Mouse (Mus musculus): Measurements from ENCODE around the gene Rab5c. TPM values are rescaled to one million over a fixed set of nuclear protein-coding genes. Genes with fewer than 3 reads are reported as not detected.

Rab5c gene
- polyA plus RNA-seq, 1 experiment from 2014 or later: 24.4 TPM

- no peak overlapping the region for H3K4me3 ChIP-seq
- WGBS: 90% methylated on average over 9 of the region's 9 CpGs
- no peak for ATAC-seq (ENCODE audit: borderline replicate concordance, extremely low read depth, low FRiP score, low TSS enrichment)
- no peaks in the 10 kb centered on the region for H3K27me3 ChIP-seq
- no peak overlapping the region for H3K27ac ChIP-seq
- peaks cover 54% of the 10 kb centered on the region for H3K36me3 ChIP-seq
- no peak overlapping the region for H3K9ac ChIP-seq
- H3K4me2 ChIP-seq: no peak overlapping the region
- peaks cover 30% of the 10 kb centered on the region for H3K4me1 ChIP-seq
- H3K9me3 ChIP-seq: no peaks in the 10 kb centered on the region
Measured at GRCm38 (mm10) chr11:100709201-100709810, 28.7 kb downstream of the Rab5c start.

DNA sequence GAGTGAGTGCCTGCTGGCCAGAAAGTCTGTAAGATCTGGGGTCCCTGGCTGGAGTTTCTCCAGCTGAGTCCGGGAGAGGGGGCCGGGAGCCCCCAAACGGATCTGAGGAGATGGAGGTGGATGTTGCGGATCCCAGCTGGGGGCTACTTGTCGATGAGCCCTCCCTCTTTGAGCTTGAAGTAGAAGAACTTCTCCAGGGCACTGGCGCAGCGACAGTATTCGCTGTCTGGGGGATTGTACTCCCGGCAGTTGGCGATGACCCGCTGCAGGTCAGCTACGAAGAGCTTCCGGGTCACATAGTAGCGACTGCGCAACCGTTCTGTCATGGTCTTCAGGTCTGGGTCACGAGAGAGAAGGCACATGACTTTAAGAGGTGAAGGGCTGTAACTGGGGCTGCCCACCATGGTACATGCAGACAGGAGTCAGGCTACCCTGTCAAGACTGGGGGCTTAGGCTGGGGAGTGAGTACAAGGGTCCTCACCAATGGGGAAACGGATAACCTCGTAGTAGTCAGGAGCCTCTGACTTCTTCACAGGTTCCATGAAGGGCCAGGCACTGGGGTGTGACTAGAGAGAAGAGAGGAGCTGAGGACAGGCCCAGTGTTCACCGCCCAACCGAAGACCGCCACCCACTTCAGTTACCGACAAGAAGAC, 32.8 kb downstream of the Rab5c start:
- Histone ChIP-seq H3K4me3 (no peak overlapping the region), H3K36me3 (peaks cover 54% of the 10 kb centered on the region), H3K4me2 (no peak overlapping the region), H3K4me1 (peaks cover 17% of the 10 kb centered on the region), H3K9ac (no peak overlapping the region), H3K27ac (no peak overlapping the region), H3K27me3 (no peaks in the 10 kb centered on the region), H3K9me3 (no peaks in the 10 kb centered on the region)
- WGBS: 89% methylated on average over 23 of the region's 23 CpGs
- no peak for ATAC-seq (ENCODE audit: borderline replicate concordance, extremely low read depth, low FRiP score, low TSS enrichment)

DNA sequence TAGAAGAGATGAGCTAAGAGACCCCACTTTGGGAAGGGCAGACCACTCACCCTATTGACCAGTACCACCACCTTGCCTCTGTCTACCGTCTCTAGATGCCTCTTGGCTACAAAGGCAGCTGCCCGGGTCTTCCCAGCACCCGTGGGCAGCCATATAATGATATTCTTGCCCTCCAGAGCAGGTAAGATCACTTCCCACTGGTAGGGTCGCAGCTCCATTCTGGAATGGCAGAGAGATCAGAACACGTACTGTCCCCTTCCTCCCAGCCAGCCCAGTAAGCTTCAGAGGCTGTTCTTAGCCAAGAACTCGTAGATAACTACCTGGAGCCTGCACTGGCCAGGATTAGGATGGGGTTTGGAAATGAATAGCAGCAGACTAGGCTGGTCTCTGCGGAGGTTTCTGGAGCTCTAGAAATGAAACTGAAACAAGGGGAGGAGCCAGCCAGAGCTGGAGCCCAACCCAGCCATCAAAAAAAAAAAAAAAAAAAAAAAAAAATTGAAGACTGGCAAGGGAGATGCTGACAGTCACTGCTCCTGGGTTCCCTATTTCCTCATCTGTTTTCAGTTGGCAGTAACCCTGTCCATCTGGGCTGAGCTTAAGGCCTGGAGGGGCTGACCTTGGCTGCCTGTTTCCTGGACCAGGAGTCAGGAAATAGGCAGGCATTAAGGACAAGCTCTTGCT, 34.0 kb downstream of the Rab5c start, which contains the start of gene Dhx58:
TSS of gene Dhx58 (minus strand) at position 421 of the 681 bp plus-strand sequence.
- Histone ChIP-seq H3K4me1 (peaks cover 17% of the 10 kb centered on the region), H3K9ac (no peak within 1 kb of the TSS), H3K4me2 (0 out of 2 replicates have a peak within 1 kb of the TSS, but pooled peaks have one; percentile 40), H3K27ac (no peak within 1 kb of the TSS), H3K27me3 (no peaks in the 10 kb centered on the region), H3K36me3 (peaks cover 42% of the 10 kb centered on the region), H3K9me3 (no peaks in the 10 kb centered on the region), H3K4me3 (no peak within 1 kb of the TSS)
- ATAC-seq (ENCODE audit: borderline replicate concordance, extremely low read depth, low FRiP score, low TSS enrichment): no peak
- WGBS: 59% methylated on average over 7 of the region's 7 CpGs

- no peak overlapping the region for H3K4me2 ChIP-seq
- H3K27me3 ChIP-seq: no peaks in the 10 kb centered on the region
- no peak overlapping the region for H3K9ac ChIP-seq
- no peaks in the 10 kb centered on the region for H3K9me3 ChIP-seq
- H3K4me1 ChIP-seq: peaks cover 17% of the 10 kb centered on the region
- H3K4me3 ChIP-seq: no peak overlapping the region
- H3K27ac ChIP-seq: no peak overlapping the region
- ATAC-seq (ENCODE audit: borderline replicate concordance, extremely low read depth, low FRiP score, low TSS enrichment): no peak
- WGBS: 55% methylated on average over 11 of the region's 11 CpGs
- peaks cover 36% of the 10 kb centered on the region for H3K36me3 ChIP-seq
Measured at GRCm38 (mm10) chr11:100703366-100703765, 34.6 kb downstream of the Rab5c start.

DNA sequence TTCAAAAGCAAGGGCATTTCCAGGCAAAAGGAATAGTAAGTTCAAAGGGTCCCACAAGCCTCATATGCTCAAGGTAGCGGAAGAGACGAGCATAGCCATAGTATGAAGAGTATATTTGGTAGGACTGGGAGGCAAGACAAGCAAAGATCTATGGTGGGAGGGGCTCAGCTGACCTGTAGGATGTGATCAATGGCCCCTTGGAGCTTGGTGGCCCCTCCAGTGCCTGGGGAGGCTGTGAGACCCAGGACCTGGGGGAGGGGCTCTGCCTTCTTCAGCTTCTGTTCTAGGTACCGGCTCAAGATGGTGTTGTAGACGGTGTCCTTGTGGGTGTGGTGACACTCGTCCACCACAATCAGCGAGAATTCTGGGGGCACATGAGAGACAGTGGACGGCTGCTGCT, 35.1 kb downstream of the Rab5c start:
- Histone ChIP-seq H3K4me3 (no peak overlapping the region), H3K36me3 (peaks cover 31% of the 10 kb centered on the region), H3K27ac (no peak overlapping the region), H3K9ac (no peak overlapping the region), H3K9me3 (no peaks in the 10 kb centered on the region), H3K4me2 (peak overlapping the region; percentile 40), H3K27me3 (no peaks in the 10 kb centered on the region), H3K4me1 (peaks cover 17% of the 10 kb centered on the region)
- WGBS: 44% methylated on average over 7 of the region's 7 CpGs
- ATAC-seq (ENCODE audit: borderline replicate concordance, extremely low read depth, low FRiP score, low TSS enrichment): no peak

- peak overlapping the region; percentile 40 for H3K4me2 ChIP-seq
- ATAC-seq (ENCODE audit: borderline replicate concordance, extremely low read depth, low FRiP score, low TSS enrichment): 0 out of 2 replicates have a peak, but pooled peaks have one; percentile 32
- H3K27ac ChIP-seq: no peak overlapping the region
- no peak overlapping the region for H3K4me3 ChIP-seq
- H3K4me1 ChIP-seq: peaks cover 17% of the 10 kb centered on the region
- no peaks in the 10 kb centered on the region for H3K27me3 ChIP-seq
- H3K9me3 ChIP-seq: no peaks in the 10 kb centered on the region
- WGBS: 37% methylated on average over 19 of the region's 19 CpGs
- peaks cover 26% of the 10 kb centered on the region for H3K36me3 ChIP-seq
- no peak overlapping the region for H3K9ac ChIP-seq
Measured at GRCm38 (mm10) chr11:100702081-100702851, 35.7 kb downstream of the Rab5c start.

DNA sequence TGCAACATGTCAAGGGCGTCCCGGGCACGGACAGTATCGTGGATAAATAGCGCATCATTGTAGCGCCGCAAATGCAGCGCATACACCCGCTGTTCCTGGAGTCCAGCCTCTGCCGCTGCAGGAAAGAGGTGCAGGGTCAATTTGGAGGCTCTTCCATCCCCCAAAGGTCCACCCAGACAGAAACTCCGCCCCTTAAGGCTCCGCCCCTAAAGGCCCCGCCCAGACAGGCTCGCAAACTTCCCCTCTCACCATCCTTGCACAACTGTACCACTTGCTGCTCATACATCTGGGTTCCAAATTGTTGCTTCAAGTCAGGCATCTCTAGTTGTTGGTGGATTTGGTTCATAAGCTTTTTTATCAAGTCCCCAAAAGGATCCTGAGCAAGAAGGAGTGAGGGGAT, 36.7 kb downstream of the Rab5c start:
- Histone ChIP-seq H3K9ac (no peak overlapping the region), H3K27ac (no peak overlapping the region), H3K36me3 (peaks cover 16% of the 10 kb centered on the region), H3K4me2 (peak overlapping the region; percentile 50), H3K27me3 (no peaks in the 10 kb centered on the region), H3K9me3 (no peaks in the 10 kb centered on the region), H3K4me3 (peak overlapping the region; percentile 24), H3K4me1 (peaks cover 17% of the 10 kb centered on the region)
- ATAC-seq (ENCODE audit: borderline replicate concordance, extremely low read depth, low FRiP score, low TSS enrichment): peak; percentile 43; the same call in 1 of the 2 replicates
- 6% methylated on average over 14 of the region's 14 CpGs for WGBS

DNA sequence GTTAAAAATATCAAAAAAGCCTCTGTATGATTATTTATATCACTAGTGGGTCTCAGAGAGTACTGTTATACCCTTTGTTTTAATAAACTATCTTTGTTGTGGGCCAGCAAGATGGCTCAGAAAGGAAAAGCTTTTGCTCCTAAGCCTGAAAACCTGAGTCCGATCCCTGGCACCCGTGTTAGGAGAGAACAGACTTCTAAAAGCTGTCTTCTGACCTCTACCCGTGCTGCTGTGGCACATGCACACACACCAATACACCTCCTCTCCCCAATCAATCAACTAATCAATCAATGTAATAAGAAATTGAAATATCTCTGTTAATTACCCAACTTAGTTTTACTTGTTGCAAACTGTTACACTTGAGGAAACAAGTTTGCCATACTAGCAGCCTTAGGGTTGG, 37.3 kb downstream of the Rab5c start:
- no peak overlapping the region for H3K9ac ChIP-seq
- 74% methylated on average over 3 of the region's 3 CpGs for WGBS
- H3K27me3 ChIP-seq: no peaks in the 10 kb centered on the region
- no peak overlapping the region for H3K4me2 ChIP-seq
- ATAC-seq (ENCODE audit: borderline replicate concordance, extremely low read depth, low FRiP score, low TSS enrichment): no peak
- no peaks in the 10 kb centered on the region for H3K9me3 ChIP-seq
- H3K4me3 ChIP-seq: no peak overlapping the region
- peaks cover 10% of the 10 kb centered on the region for H3K36me3 ChIP-seq
- no peak overlapping the region for H3K27ac ChIP-seq
- H3K4me1 ChIP-seq: peaks cover 17% of the 10 kb centered on the region

DNA sequence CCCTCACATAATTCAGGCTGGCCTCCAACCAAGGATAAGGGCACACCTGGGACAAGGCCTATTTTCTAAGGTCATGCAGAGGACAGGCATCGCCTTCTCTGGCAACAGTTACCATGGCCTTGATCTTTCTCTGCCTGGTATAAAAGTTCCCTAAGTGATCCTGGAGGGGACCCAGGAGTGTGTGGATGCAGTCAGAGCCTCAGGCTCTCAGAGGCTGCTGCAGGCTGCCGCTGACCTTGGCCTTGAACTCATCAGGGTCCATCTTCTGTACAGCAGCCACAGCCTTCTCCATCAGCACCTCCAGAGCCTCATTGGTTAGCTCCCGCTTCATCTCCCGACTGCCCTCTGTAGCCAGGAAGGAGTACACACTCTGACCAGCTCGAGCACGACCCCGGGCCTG, 40.1 kb downstream of the Rab5c start:
- Histone ChIP-seq H3K4me3 (no peak overlapping the region), H3K27me3 (no peaks in the 10 kb centered on the region; the same call in 1 of the 2 replicates)
- WGBS: 74% methylated on average over 7 of the region's 7 CpGs

DNA sequence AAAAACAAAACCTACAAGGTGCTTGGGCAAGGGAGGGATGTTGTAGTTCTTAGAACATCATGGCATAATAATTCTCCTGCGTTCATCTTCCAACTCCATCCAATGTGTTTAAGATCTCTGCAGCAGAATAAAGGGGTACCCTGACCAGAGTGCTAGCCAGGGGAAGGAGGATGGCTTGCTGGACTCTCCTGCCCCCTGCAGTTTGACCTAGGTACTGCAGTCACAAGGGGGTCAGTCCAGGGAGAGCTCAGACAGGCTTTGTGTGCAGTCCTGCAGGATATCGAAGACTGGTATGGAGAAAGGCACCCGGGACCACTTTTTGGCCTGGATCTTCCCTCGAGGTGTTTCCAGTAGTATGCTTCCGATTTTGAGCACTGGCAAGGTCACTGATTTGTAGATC, 43.1 kb downstream of the Rab5c start:
- Histone ChIP-seq H3K4me2 (no peak overlapping the region), H3K36me3 (no peaks in the 10 kb centered on the region), H3K27ac (no peak overlapping the region), H3K4me1 (peaks cover 6% of the 10 kb centered on the region; the same call in 1 of the 2 replicates), H3K9ac (no peak overlapping the region), H3K9me3 (no peaks in the 10 kb centered on the region), H3K27me3 (peaks cover 19% of the 10 kb centered on the region; the same call in 1 of the 2 replicates), H3K4me3 (no peak overlapping the region)
- no peak for ATAC-seq (ENCODE audit: borderline replicate concordance, extremely low read depth, low FRiP score, low TSS enrichment)
- 36% methylated on average over 5 of the region's 5 CpGs for WGBS

More for the DNA sequence above, 40.1 kb downstream of the Rab5c start:
- no peak overlapping the region for H3K9ac ChIP-seq
- H3K27ac ChIP-seq: no peak overlapping the region
- H3K36me3 ChIP-seq: no peaks in the 10 kb centered on the region
- peaks cover 15% of the 10 kb centered on the region for H3K4me1 ChIP-seq
- no peak overlapping the region for H3K4me2 ChIP-seq
- no peaks in the 10 kb centered on the region for H3K9me3 ChIP-seq
- no peak for ATAC-seq (ENCODE audit: borderline replicate concordance, extremely low read depth, low FRiP score, low TSS enrichment)

- no peaks in the 10 kb centered on the region for H3K9me3 ChIP-seq
- no peak overlapping the region for H3K4me2 ChIP-seq
- no peak for ATAC-seq (ENCODE audit: borderline replicate concordance, extremely low read depth, low FRiP score, low TSS enrichment)
- no peak overlapping the region for H3K4me3 ChIP-seq
- H3K4me1 ChIP-seq: peaks cover 6% of the 10 kb centered on the region; the same call in 1 of the 2 replicates
- WGBS: 25% methylated on average over 5 of the region's 5 CpGs
- H3K36me3 ChIP-seq: no peaks in the 10 kb centered on the region
- no peak overlapping the region for H3K9ac ChIP-seq
- H3K27ac ChIP-seq: no peak overlapping the region
- H3K27me3 ChIP-seq: peaks cover 19% of the 10 kb centered on the region; the same call in 1 of the 2 replicates
Measured at GRCm38 (mm10) chr11:100693154-100693553, 44.9 kb downstream of the Rab5c start.
